ENCODE assay signal across 29 mouse cellular contexts in genomic region chr3:28081012-28081411, GRCm38 (mm10).
DNase-seq lines count a peak whose midpoint lies in the region; ATAC-seq lines count a peak whose summit lies in the region.
"Had no signal": no experiment of that assay in that cellular context is flagged by ENCODE, and none has a peak within 500 bp of the region (broad histone marks: within the 10 kb centered on the region; RNA-seq: fewer than 3 reads in every experiment).

No protein-coding gene starts in this region.

- H3K9me3 ChIP-seq in heart, embryonic 12.5 days (replicated peaks), result peaks cover 3% of the 10 kb centered on the region
- H3K9me3 ChIP-seq in midbrain, embryonic 16.5 days (replicated peaks; ENCODE audit: control insufficient read depth, low read length, poor library complexity, severe bottlenecking), result no peaks in the 10 kb centered on the region
- H3K9me3 ChIP-seq: embryonic facial prominence, embryonic 15.5 days; limb, embryonic 13.5 days; midbrain, embryonic 10.5 days had no signal

- no peaks in the 10 kb centered on the region for H3K27me3 ChIP-seq in heart, embryonic 12.5 days (replicated peaks)
- no peaks in the 10 kb centered on the region for H3K27me3 ChIP-seq in midbrain, embryonic 16.5 days (ENCODE audit: control insufficient read depth, insufficient read depth, low read depth, low read length)
- H3K27me3 ChIP-seq: embryonic facial prominence, embryonic 15.5 days; forebrain, embryonic 12.5 days; hindbrain, embryonic 13.5 days; limb, embryonic 13.5 days; neural tube, embryonic 12.5 days had no signal

- ATAC-seq in heart, embryonic 12.5 days (ENCODE audit: insufficient number of reproducible peaks, low FRiP score), result 0 out of 2 replicates have a peak, but pooled peaks have one; percentile 45
- no peak for ATAC-seq in midbrain, embryonic 16.5 days

- H3K27ac ChIP-seq in heart, embryonic 12.5 days (ENCODE audit: poor library complexity, severe bottlenecking), result no peak overlapping the region
- no peak overlapping the region for H3K27ac ChIP-seq in midbrain, embryonic 16.5 days (ENCODE audit: low read length)
- H3K27ac ChIP-seq: embryonic facial prominence, embryonic 10.5 days; embryonic facial prominence, embryonic 15.5 days; forebrain, embryonic 12.5 days; hindbrain, embryonic 13.5 days; layer of hippocampus, adult 2 months; limb, embryonic 13.5 days; midbrain, embryonic 10.5 days; neural tube, embryonic 12.5 days; stomach, postnatal 0 days had no signal

- intact Hi-C loops in heart, postnatal 10 days (cut with DNase I), result no loop called here

- H3K4me1 ChIP-seq in heart, embryonic 12.5 days (replicated peaks), result peaks cover 21% of the 10 kb centered on the region
- no peaks in the 10 kb centered on the region for H3K4me1 ChIP-seq in midbrain, embryonic 16.5 days (ENCODE audit: control insufficient read depth, insufficient read depth, low read length)
- H3K4me1 ChIP-seq: embryonic facial prominence, embryonic 10.5 days; embryonic facial prominence, embryonic 15.5 days; forebrain, embryonic 12.5 days; hindbrain, embryonic 13.5 days; limb, embryonic 13.5 days; midbrain, embryonic 10.5 days; neural tube, embryonic 12.5 days had no signal

- no peak for DNase-seq in heart, postnatal 10 days
- peak; percentile 16 for DNase-seq in layer of hippocampus, adult 11-12 months (ENCODE audit: low spot score)
- DNase-seq in layer of hippocampus, adult 18-20 months (ENCODE audit: low spot score in 2 of 2), result no peak
- DNase-seq in lung, postnatal 36 days, result peak; percentile 7
- no peak for DNase-seq in lung, postnatal 25 days (ENCODE audit: low spot score)
- peak; percentile 11 for DNase-seq in telencephalon, adult 2 months (ENCODE audit: low read depth, low spot score)
- DNase-seq: adrenal gland, postnatal 25 days; cerebellum, adult 18-20 months; cerebellum, postnatal 10 days; gastrocnemius, postnatal 10 days; heart, postnatal 4 days; kidney, adult 11 months; kidney, postnatal 14 days; right cerebral cortex, postnatal 4 days; thymus, adult 2 months; thymus, postnatal 36 days had no signal

- H3K4me3 ChIP-seq in heart, embryonic 12.5 days, result no peak overlapping the region
- H3K4me3 ChIP-seq in midbrain, embryonic 16.5 days (ENCODE audit: low read depth, low read length), result no peak overlapping the region
- H3K4me3 ChIP-seq: embryonic facial prominence, embryonic 10.5 days; embryonic facial prominence, embryonic 15.5 days; forebrain, embryonic 12.5 days; hindbrain, embryonic 13.5 days; layer of hippocampus, adult 2 months; limb, embryonic 13.5 days; midbrain, embryonic 10.5 days; myocyte; neural tube, embryonic 12.5 days had no signal

- H3K4me2 ChIP-seq in heart, embryonic 12.5 days, result no peak overlapping the region
- no peak overlapping the region for H3K4me2 ChIP-seq in midbrain, embryonic 16.5 days (ENCODE audit: low read length)
- H3K4me2 ChIP-seq: embryonic facial prominence, embryonic 15.5 days; forebrain, embryonic 12.5 days; hindbrain, embryonic 13.5 days; limb, embryonic 13.5 days; liver, embryonic 11.5 days; neural tube, embryonic 12.5 days had no signal

- H3K9ac ChIP-seq in heart, embryonic 12.5 days, result no peak overlapping the region
- H3K9ac ChIP-seq in midbrain, embryonic 16.5 days (ENCODE audit: low read depth, low read length), result no peak overlapping the region
- H3K9ac ChIP-seq: embryonic facial prominence, embryonic 15.5 days; forebrain, embryonic 12.5 days; hindbrain, embryonic 13.5 days; limb, embryonic 13.5 days; neural tube, embryonic 12.5 days had no signal

- 49% methylated on average over 6 of the region's 6 CpGs for WGBS in heart, embryonic 12.5 days
- 80% methylated on average over 6 of the region's 6 CpGs for WGBS in midbrain, embryonic 16.5 days

- H3K36me3 ChIP-seq in heart, embryonic 12.5 days, result peaks cover 18% of the 10 kb centered on the region
- no peaks in the 10 kb centered on the region for H3K36me3 ChIP-seq in midbrain, embryonic 16.5 days (ENCODE audit: control insufficient read depth, insufficient read depth, low read length)
- H3K36me3 ChIP-seq: embryonic facial prominence, embryonic 10.5 days; forebrain, embryonic 12.5 days; hindbrain, embryonic 13.5 days; limb, embryonic 13.5 days; neural tube, embryonic 12.5 days had no signal

Comparison
In these comparisons a context has a peak if more than half of its experiments do, and no peak if none do; other contexts are left out.
1. DNase-seq: peak in layer of hippocampus, adult 11-12 months (single experiment), lung, postnatal 36 days (single experiment) and telencephalon, adult 2 months (single experiment); none in heart, postnatal 10 days (0 of 2), layer of hippocampus, adult 18-20 months (0 of 2) and lung, postnatal 25 days (single experiment).